In the genomic region with DNA sequence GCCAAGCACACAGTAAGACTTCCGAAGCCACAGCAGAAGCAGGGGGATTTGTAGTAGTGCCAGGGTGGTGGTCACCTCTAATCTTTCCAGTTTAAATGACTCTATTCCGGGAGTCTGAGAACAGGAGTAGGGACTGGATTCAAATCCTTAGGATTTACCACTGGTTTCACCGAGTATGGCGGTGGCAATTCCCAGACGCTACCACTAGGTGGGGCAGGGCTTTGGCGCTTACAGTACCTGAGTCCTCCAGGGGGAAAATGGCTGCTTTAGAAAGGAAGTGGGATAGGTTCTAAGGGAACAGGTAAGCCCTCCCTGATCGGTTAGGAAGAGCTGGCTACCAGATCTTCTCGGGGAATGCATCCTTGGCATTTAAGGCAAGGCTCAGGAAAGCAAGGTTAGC, we compare ENCODE assay signal across 8 mouse cellular contexts. TPM values are rescaled to one million over a fixed set of nuclear protein-coding genes. Genes with fewer than 3 reads are reported as not detected.
A peak's percentile ranks its signal among the peaks of the same experiment; 100 is the strongest.
DNase-seq lines count a peak whose midpoint lies in the region; ATAC-seq and TF ChIP-seq lines count a peak whose summit lies in the region.

No protein-coding gene starts in this region.

- no peak overlapping the region for H3K27ac ChIP-seq in intestine, embryonic 14.5 days (ENCODE audit: low read depth)
- H3K27ac ChIP-seq in intestine, embryonic 16.5 days (ENCODE audit: low read length), result no peak overlapping the region
- no peak overlapping the region for H3K27ac ChIP-seq in ES-Bruce4 (ENCODE audit: insufficient read depth, low read length)
- H3K27ac ChIP-seq in cortical plate, adult 2 months (ENCODE audit: insufficient read depth, low read length), result no peak overlapping the region

- TF ChIP-seq POLR2A in ES-Bruce4 (IDR thresholded peaks at IDR 0.05; ENCODE audit: insufficient read depth, low read length), result no peak
- TF ChIP-seq POLR2A in cortical plate, adult 2 months (IDR thresholded peaks at IDR 0.05; ENCODE audit: extremely low read depth, insufficient read depth, low read length), result no peak

- intact Hi-C loops in left cerebral cortex, postnatal 10 days (cut with DNase I), result no loop called here

- no peaks in the 10 kb centered on the region for H3K27me3 ChIP-seq in intestine, embryonic 14.5 days (replicated peaks; ENCODE audit: control insufficient read depth, insufficient read depth, low read length)
- H3K27me3 ChIP-seq in intestine, embryonic 16.5 days (replicated peaks; ENCODE audit: control insufficient read depth, insufficient read depth, low read length), result no peaks in the 10 kb centered on the region
- H3K27me3 ChIP-seq in ES-Bruce4 (ENCODE audit: control insufficient read depth, insufficient read depth, low read length, poor library complexity, severe bottlenecking), result no peaks in the 10 kb centered on the region; the same call in 1 of the 2 replicates

- H3K36me3 ChIP-seq in intestine, embryonic 14.5 days (ENCODE audit: control insufficient read depth, insufficient read depth, low read length), result no peaks in the 10 kb centered on the region
- no peaks in the 10 kb centered on the region for H3K36me3 ChIP-seq in intestine, embryonic 16.5 days (ENCODE audit: control insufficient read depth, insufficient read depth, low read length)
- no peaks in the 10 kb centered on the region for H3K36me3 ChIP-seq in ES-Bruce4 (ENCODE audit: control insufficient read depth, insufficient read depth, low read length, poor library complexity, severe bottlenecking)

- peak; percentile 62 for DNase-seq in intestine, embryonic 14.5 days (ENCODE audit: low spot score)
- DNase-seq in A20 (ENCODE audit: low read depth, low spot score), result peak; percentile 57
- no peak for DNase-seq in left cerebral cortex, postnatal 10 days (ENCODE audit: extremely low spot score in 1 of 2, low spot score in 2 of 2)

- TF ChIP-seq EP300 in ES-Bruce4 (IDR thresholded peaks at IDR 0.05; ENCODE audit: insufficient read depth, low read depth, low read length), result no peak

- no peaks in the 10 kb centered on the region for H3K9me3 ChIP-seq in intestine, embryonic 14.5 days (ENCODE audit: control insufficient read depth, low read length)
- no peaks in the 10 kb centered on the region for H3K9me3 ChIP-seq in intestine, embryonic 16.5 days (ENCODE audit: control insufficient read depth, low read length)
- H3K9me3 ChIP-seq in ES-Bruce4 (replicated peaks; ENCODE audit: control insufficient read depth, insufficient read depth, low read length, poor library complexity, severe bottlenecking), result no peaks in the 10 kb centered on the region

- 51% methylated on average over 8 of the region's 8 CpGs for WGBS in intestine, embryonic 14.5 days
- WGBS in intestine, embryonic 16.5 days, result 51% methylated on average over 8 of the region's 8 CpGs

- no peak overlapping the region for H3K9ac ChIP-seq in intestine, embryonic 14.5 days (ENCODE audit: low read length)
- H3K9ac ChIP-seq in intestine, embryonic 16.5 days (ENCODE audit: low read depth, low read length), result no peak overlapping the region
- H3K9ac ChIP-seq in ES-Bruce4 (ENCODE audit: low read depth, poor library complexity, severe bottlenecking), result no peak overlapping the region

- no peak overlapping the region for H3K4me3 ChIP-seq in intestine, embryonic 14.5 days (ENCODE audit: low read depth, low read length)
- H3K4me3 ChIP-seq in intestine, embryonic 16.5 days (ENCODE audit: low read length), result no peak overlapping the region
- no peak overlapping the region for H3K4me3 ChIP-seq in ES-Bruce4 (ENCODE audit: low read depth, low read length)
- H3K4me3 ChIP-seq in cortical plate, adult 2 months (ENCODE audit: insufficient read depth, low read length), result no peak overlapping the region

- no peaks in the 10 kb centered on the region for H3K4me1 ChIP-seq in intestine, embryonic 14.5 days (replicated peaks; ENCODE audit: control insufficient read depth, insufficient read depth, low read length)
- no peaks in the 10 kb centered on the region for H3K4me1 ChIP-seq in intestine, embryonic 16.5 days (ENCODE audit: control insufficient read depth, insufficient read depth, low read length)
- no peaks in the 10 kb centered on the region for H3K4me1 ChIP-seq in ES-Bruce4 (ENCODE audit: control insufficient read depth, insufficient read depth, low read length)
- H3K4me1 ChIP-seq in cortical plate, adult 2 months (ENCODE audit: control insufficient read depth, insufficient read depth, low read length), result no peaks in the 10 kb centered on the region

- no peak overlapping the region for H3K4me2 ChIP-seq in intestine, embryonic 14.5 days (ENCODE audit: low read length)
- H3K4me2 ChIP-seq in intestine, embryonic 16.5 days (ENCODE audit: low read depth, low read length), result no peak overlapping the region

- no peak for ATAC-seq in intestine, embryonic 14.5 days (replicated peaks; ENCODE audit: low FRiP score, low TSS enrichment, low read depth)
- no peak for ATAC-seq in intestine, embryonic 16.5 days
- peak; percentile 78 for ATAC-seq in megakaryocyte progenitor cell, adult 5-6 weeks (replicated peaks; ENCODE audit: poor library complexity)
- ATAC-seq in frontal cortex, adult (ENCODE audit: low TSS enrichment), result no peak

- TF ChIP-seq CTCF in ES-Bruce4 (IDR thresholded peaks at IDR 0.05; ENCODE audit: low read depth, low read length), result peak; percentile 73
- TF ChIP-seq CTCF in cortical plate, adult 2 months (IDR thresholded peaks at IDR 0.05; ENCODE audit: extremely low read depth, insufficient read depth, low read length), result peak; percentile 36; the same call in 1 of the 2 replicates

RNA-seq across cellular contexts. Expression of gene Hnf1b, which starts 17.5 kb away (rescaled TPM):
- polyA plus RNA-seq in intestine, embryonic 14.5 days (2014; fragmentation: Nextera tagmentation; extraction: Ambion mirVana), result 11.5 and 15.1 TPM in 2 replicates
- 9.0 and 9.8 TPM in 2 replicates for polyA plus RNA-seq in intestine, embryonic 16.5 days (2015; fragmentation: Nextera tagmentation; extraction: Ambion mirVana)
- 0.27 TPM in 1 of 2 replicates, not detected in the other for polyA plus RNA-seq in ES-Bruce4 (2011; ENCODE audit: insufficient read depth, insufficient read length, low read depth, missing spikeins)
- polyA plus RNA-seq in cortical plate, adult 2 months (2012; rRNA removed), result 0.04 TPM in 1 of 2 replicates, not detected in the other
- not detected in 2 replicates for total RNA-seq in megakaryocyte progenitor cell, adult 5-6 weeks (2015)
- total RNA-seq in megakaryocyte progenitor cell, adult 5-6 weeks (2017), result not detected in 2 replicates
- under 1 TPM; 0.14 to 0.19 TPM for total RNA-seq in left cerebral cortex, postnatal 10 days (2021)

Comparison
In these comparisons a context has a peak if more than half of its experiments do, and no peak if none do; other contexts are left out.
1. DNase-seq: peak in intestine, embryonic 14.5 days (single experiment) and A20 (single experiment); none in left cerebral cortex, postnatal 10 days (0 of 2).